Mouse (Mus musculus): ENCODE measurements around the gene Gcnt3. TPM values are rescaled to one million over a fixed set of nuclear protein-coding genes. Genes with fewer than 3 reads are reported as not detected.
"Not testable (repeated sequence)": the region's sequence is repeated elsewhere in the genome, so short reads cannot be mapped to it uniquely, and the experiment has no call there.

Gene Gcnt3
- polyA plus RNA-seq, 1 experiment from 2014 or later = 16.9 TPM

- WGBS = 54% methylated on average over 4 of the region's 4 CpGs
- Histone ChIP-seq H3K9ac (ENCODE audit: low read length) (no peak overlapping the region), H3K36me3 (ENCODE audit: control insufficient read depth, insufficient read depth, low read length) (no peaks in the 10 kb centered on the region), H3K27me3 (ENCODE audit: control insufficient read depth, insufficient read depth, low read length) (no peaks in the 10 kb centered on the region), H3K4me2 (ENCODE audit: low read depth, low read length) (no peak overlapping the region), H3K4me3 (replicated peaks; ENCODE audit: low read length) (peak overlapping the region; percentile 27), H3K4me1 (ENCODE audit: control insufficient read depth, insufficient read depth, low read length) (no peaks in the 10 kb centered on the region), H3K9me3 (replicated peaks; ENCODE audit: control insufficient read depth, low read length) (no peaks in the 10 kb centered on the region), H3K27ac (ENCODE audit: low read length) (peak overlapping the region; percentile 57)
- peak; percentile 85 for ATAC-seq (ENCODE audit: insufficient read depth, low FRiP score)
These were observed 1.2 kb downstream of the Gcnt3 start for GRCm38 (mm10) chr9:70036646-70037045.

GRCm38 (mm10) chr9:70034702-70035101, 3.2 kb downstream of the Gcnt3 start:
- 91% methylated on average over 7 of the region's 7 CpGs for WGBS
- no peak for ATAC-seq (ENCODE audit: insufficient read depth, low FRiP score)
- Histone ChIP-seq H3K9me3 (replicated peaks; ENCODE audit: control insufficient read depth, low read length) (no peaks in the 10 kb centered on the region), H3K4me1 (ENCODE audit: control insufficient read depth, insufficient read depth, low read length) (no peaks in the 10 kb centered on the region), H3K36me3 (ENCODE audit: control insufficient read depth, insufficient read depth, low read length) (no peaks in the 10 kb centered on the region), H3K27ac (ENCODE audit: low read length) (no peak overlapping the region), H3K4me2 (ENCODE audit: low read depth, low read length) (0 out of 2 replicates have a peak overlapping the region, but pooled peaks have one; percentile 31), H3K4me3 (replicated peaks; ENCODE audit: low read length) (no peak overlapping the region; the same call in 1 of the 2 replicates), H3K9ac (ENCODE audit: low read length) (no peak overlapping the region), H3K27me3 (ENCODE audit: control insufficient read depth, insufficient read depth, low read length) (no peaks in the 10 kb centered on the region)

GRCm38 (mm10) chr9:70033056-70033455, 4.8 kb downstream of the Gcnt3 start:
- peak overlapping the region; percentile 15; the same call in 1 of the 2 replicates for H3K4me3 ChIP-seq (replicated peaks; ENCODE audit: low read length)
- no peaks in the 10 kb centered on the region for H3K36me3 ChIP-seq (ENCODE audit: control insufficient read depth, insufficient read depth, low read length)
- 53% methylated on average over 9 of the region's 9 CpGs for WGBS
- H3K9me3 ChIP-seq (replicated peaks; ENCODE audit: control insufficient read depth, low read length) = no peaks in the 10 kb centered on the region
- peak overlapping the region; percentile 31; the same call in 1 of the 2 replicates for H3K4me2 ChIP-seq (ENCODE audit: low read depth, low read length)
- no peaks in the 10 kb centered on the region for H3K4me1 ChIP-seq (ENCODE audit: control insufficient read depth, insufficient read depth, low read length)
- peak overlapping the region; percentile 25; the same call in 1 of the 2 replicates for H3K27ac ChIP-seq (ENCODE audit: low read length)
- no peak overlapping the region for H3K9ac ChIP-seq (ENCODE audit: low read length)
- H3K27me3 ChIP-seq (ENCODE audit: control insufficient read depth, insufficient read depth, low read length) = no peaks in the 10 kb centered on the region
- no peak for ATAC-seq (ENCODE audit: insufficient read depth, low FRiP score)

GRCm38 (mm10) chr9:70032167-70032566, 5.7 kb downstream of the Gcnt3 start:
- Histone ChIP-seq H3K36me3 (ENCODE audit: control insufficient read depth, insufficient read depth, low read length) (no peaks in the 10 kb centered on the region), H3K27ac (ENCODE audit: low read length) (peak overlapping the region; percentile 59; the same call in 1 of the 2 replicates), H3K27me3 (ENCODE audit: control insufficient read depth, insufficient read depth, low read length) (no peaks in the 10 kb centered on the region), H3K9me3 (replicated peaks; ENCODE audit: control insufficient read depth, low read length) (no peaks in the 10 kb centered on the region), H3K4me2 (ENCODE audit: low read depth, low read length) (no peak overlapping the region), H3K4me3 (replicated peaks; ENCODE audit: low read length) (no peak overlapping the region), H3K4me1 (ENCODE audit: control insufficient read depth, insufficient read depth, low read length) (no peaks in the 10 kb centered on the region), H3K9ac (ENCODE audit: low read length) (no peak overlapping the region)
- ATAC-seq (ENCODE audit: insufficient read depth, low FRiP score) = no peak
- 79% methylated on average over 1 of the region's 1 CpGs for WGBS

GRCm38 (mm10) chr9:70025365-70026012, 12.4 kb downstream of the Gcnt3 start:
- no peaks in the 10 kb centered on the region for H3K4me1 ChIP-seq (ENCODE audit: control insufficient read depth, insufficient read depth, low read length)
- no peaks in the 10 kb centered on the region for H3K27me3 ChIP-seq (ENCODE audit: control insufficient read depth, insufficient read depth, low read length)
- no peaks in the 10 kb centered on the region for H3K36me3 ChIP-seq (ENCODE audit: control insufficient read depth, insufficient read depth, low read length)
- H3K4me3 ChIP-seq (replicated peaks; ENCODE audit: low read length) = no peak overlapping the region
- H3K9ac ChIP-seq (ENCODE audit: low read length) = no peak overlapping the region
- no peaks in the 10 kb centered on the region for H3K9me3 ChIP-seq (replicated peaks; ENCODE audit: control insufficient read depth, low read length)
- H3K4me2 ChIP-seq (ENCODE audit: low read depth, low read length) = no peak overlapping the region
- ATAC-seq (ENCODE audit: insufficient read depth, low FRiP score) = no peak
- H3K27ac ChIP-seq (ENCODE audit: low read length) = no peak overlapping the region
- 83% methylated on average over 2 of the region's 2 CpGs for WGBS

- H3K27me3 ChIP-seq (ENCODE audit: control insufficient read depth, insufficient read depth, low read length) = no peaks in the 10 kb centered on the region
- no peak overlapping the region for H3K9ac ChIP-seq (ENCODE audit: low read length)
- no peaks in the 10 kb centered on the region for H3K36me3 ChIP-seq (ENCODE audit: control insufficient read depth, insufficient read depth, low read length)
- H3K4me3 ChIP-seq (replicated peaks; ENCODE audit: low read length) = no peak overlapping the region
- H3K4me2 ChIP-seq (ENCODE audit: low read depth, low read length) = no peak overlapping the region
- ATAC-seq (ENCODE audit: insufficient read depth, low FRiP score) = no peak
- H3K9me3 ChIP-seq (replicated peaks; ENCODE audit: control insufficient read depth, low read length) = no peaks in the 10 kb centered on the region
- H3K27ac ChIP-seq (ENCODE audit: low read length) = no peak overlapping the region
- H3K4me1 ChIP-seq (ENCODE audit: control insufficient read depth, insufficient read depth, low read length) = no peaks in the 10 kb centered on the region
These were observed 13.2 kb downstream of the Gcnt3 start for GRCm38 (mm10) chr9:70024648-70025047.

GRCm38 (mm10) chr9:70023615-70024014, 14.3 kb downstream of the Gcnt3 start:
- WGBS = 75% methylated on average over 1 of the region's 1 CpGs
- H3K27ac ChIP-seq (ENCODE audit: low read length); H3K4me3 ChIP-seq (replicated peaks; ENCODE audit: low read length); ATAC-seq (ENCODE audit: insufficient read depth, low FRiP score); H3K4me2 ChIP-seq (ENCODE audit: low read depth, low read length); H3K9me3 ChIP-seq (replicated peaks; ENCODE audit: control insufficient read depth, low read length); H3K36me3 ChIP-seq (ENCODE audit: control insufficient read depth, insufficient read depth, low read length); H3K9ac ChIP-seq (ENCODE audit: low read length); H3K4me1 ChIP-seq (ENCODE audit: control insufficient read depth, insufficient read depth, low read length); H3K27me3 ChIP-seq (ENCODE audit: control insufficient read depth, insufficient read depth, low read length): not testable (repeated sequence)

- no peak overlapping the region for H3K4me2 ChIP-seq (ENCODE audit: low read depth, low read length)
- ATAC-seq (ENCODE audit: insufficient read depth, low FRiP score) = no peak
- H3K9me3 ChIP-seq (replicated peaks; ENCODE audit: control insufficient read depth, low read length) = no peaks in the 10 kb centered on the region
- H3K4me1 ChIP-seq (ENCODE audit: control insufficient read depth, insufficient read depth, low read length) = no peaks in the 10 kb centered on the region
- H3K36me3 ChIP-seq (ENCODE audit: control insufficient read depth, insufficient read depth, low read length) = no peaks in the 10 kb centered on the region
- H3K4me3 ChIP-seq (replicated peaks; ENCODE audit: low read length) = no peak overlapping the region
- no peak overlapping the region for H3K9ac ChIP-seq (ENCODE audit: low read length)
- 75% methylated on average over 4 of the region's 4 CpGs for WGBS
- H3K27ac ChIP-seq (ENCODE audit: low read length) = no peak overlapping the region
- H3K27me3 ChIP-seq (ENCODE audit: control insufficient read depth, insufficient read depth, low read length) = no peaks in the 10 kb centered on the region
These were observed 15.8 kb downstream of the Gcnt3 start for GRCm38 (mm10) chr9:70022083-70022482.

- 79% methylated on average over 1 of the region's 1 CpGs for WGBS
- Histone ChIP-seq H3K27me3 (ENCODE audit: control insufficient read depth, insufficient read depth, low read length) (no peaks in the 10 kb centered on the region), H3K4me1 (ENCODE audit: control insufficient read depth, insufficient read depth, low read length) (no peaks in the 10 kb centered on the region), H3K27ac (ENCODE audit: low read length) (0 out of 2 replicates have a peak overlapping the region, but pooled peaks have one; percentile 19), H3K9me3 (replicated peaks; ENCODE audit: control insufficient read depth, low read length) (no peaks in the 10 kb centered on the region), H3K36me3 (ENCODE audit: control insufficient read depth, insufficient read depth, low read length) (no peaks in the 10 kb centered on the region), H3K4me3 (replicated peaks; ENCODE audit: low read length) (no peak overlapping the region), H3K4me2 (ENCODE audit: low read depth, low read length) (no peak overlapping the region), H3K9ac (ENCODE audit: low read length) (no peak overlapping the region)
- ATAC-seq (ENCODE audit: insufficient read depth, low FRiP score) = no peak
These were observed 16.3 kb downstream of the Gcnt3 start for GRCm38 (mm10) chr9:70021610-70022009.
